Mouse (Mus musculus) leukemia stem cell, adult 10-12 weeks (primary cell): ENCODE measurements around the gene H2-T24. TPM values are rescaled to one million over a fixed set of nuclear protein-coding genes. Genes with fewer than 3 reads are reported as not detected.

Experiments
- polyA plus RNA-seq: library from polyadenylated mRNA; stranded (reverse); fragments of >175 nt; gene quantifications from 2 replicates; pipeline ENCODE4 v1.2.3, GENCODE M21; 2012; ENCODE audit warnings: low replicate concordance

H2-T24 gene
- 13.9 and 21.8 TPM in 2 replicates for polyA plus RNA-seq

DNA sequence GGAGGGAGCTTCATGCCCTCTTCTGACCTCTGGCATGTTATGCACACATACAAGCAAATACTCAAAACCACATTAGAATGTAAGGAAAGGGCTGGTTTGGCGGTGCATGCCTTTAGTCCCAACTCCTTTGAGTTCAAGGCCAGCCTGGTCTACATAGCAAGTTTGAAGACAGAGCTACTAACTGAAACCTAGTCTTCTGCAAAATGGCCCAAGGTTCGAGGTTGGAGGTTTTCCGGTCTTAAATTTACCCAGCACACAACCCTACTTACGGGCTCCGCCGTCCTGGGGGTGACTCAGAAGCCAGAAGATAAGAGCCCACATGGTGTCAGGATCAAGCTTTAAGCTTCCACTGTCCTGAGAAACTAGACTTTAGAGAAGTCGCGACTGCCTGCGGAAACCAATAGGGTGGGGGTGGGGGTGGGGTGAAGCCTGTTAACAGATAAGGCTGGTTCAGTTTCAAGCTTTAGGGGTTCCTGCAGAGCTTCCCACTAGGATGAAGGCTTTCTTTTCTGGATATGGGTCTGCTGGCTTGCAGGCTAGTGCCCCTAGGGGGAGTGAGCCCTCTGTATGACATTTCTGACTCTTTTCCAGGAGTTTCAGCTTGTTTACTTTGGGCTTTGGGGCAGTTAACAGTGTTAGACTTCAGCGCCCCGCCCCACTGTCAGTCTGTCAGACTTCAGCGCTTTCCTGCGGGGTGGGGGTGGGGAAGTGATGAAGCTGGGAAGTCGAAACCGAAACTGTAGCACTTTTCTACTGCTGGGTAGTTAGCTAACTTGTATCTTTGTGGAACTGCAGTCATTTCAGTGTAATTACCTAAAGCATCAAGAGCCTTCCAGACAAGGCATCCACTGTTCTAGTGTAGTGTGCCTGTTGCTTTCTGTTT is at the start of gene H2-T24:
H2-T24 (minus strand) TSS at position 370 of the 883 bp plus-strand sequence.

DNA sequence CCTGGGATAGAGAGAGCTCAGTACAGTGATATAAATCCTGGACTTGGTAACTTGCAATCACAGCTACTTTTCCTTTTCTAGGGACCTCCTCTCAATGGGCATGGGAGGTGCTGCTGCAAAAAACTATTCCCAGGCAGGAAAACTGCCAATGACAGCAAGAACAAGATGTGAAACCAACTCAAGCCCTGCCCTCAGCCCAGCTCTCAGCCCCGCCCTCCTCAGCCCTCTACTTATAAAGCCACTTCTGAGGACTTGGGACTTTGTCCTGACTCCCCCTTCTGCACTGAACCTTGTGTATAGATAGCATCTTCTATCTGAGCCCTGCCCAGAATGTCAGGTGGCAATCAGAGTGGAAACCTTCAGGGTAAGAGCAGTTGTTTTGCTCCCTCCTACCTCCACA is 38.0 kb upstream of the H2-T24 start, which contains the start of gene Gm11127:
Gm11127 (minus strand) TSS at position 10 of the 400 bp plus-strand sequence.

DNA sequence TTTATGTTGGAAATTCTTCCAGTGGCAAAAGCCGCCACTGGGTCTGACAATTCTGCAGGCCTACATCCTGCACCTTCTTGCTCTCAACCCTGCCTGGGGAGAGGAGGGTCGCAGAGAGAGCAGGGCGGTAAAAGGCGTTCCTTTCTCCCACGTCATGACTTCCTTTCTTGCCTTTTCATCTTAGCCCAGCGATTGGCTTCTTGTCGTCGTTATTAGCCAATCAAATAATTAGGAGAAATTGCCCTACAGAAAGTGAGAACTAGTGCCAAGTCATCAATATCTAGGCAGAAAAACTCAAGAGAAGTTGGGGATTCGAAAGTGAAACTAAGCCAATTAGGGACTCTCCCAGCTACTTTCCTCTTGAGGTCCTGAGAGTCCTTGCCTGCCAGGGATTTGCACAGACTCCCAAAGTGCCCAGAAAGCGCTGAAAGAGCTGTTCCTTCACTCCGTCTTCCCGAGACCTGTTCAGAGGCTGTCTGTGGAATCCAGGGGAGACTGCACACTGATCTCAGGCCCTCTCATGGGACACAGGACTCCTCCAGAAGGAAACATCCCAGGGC is 22.3 kb upstream of the H2-T24 start, which contains the start of the genes H2-T22 and Gm6034:
H2-T22 (minus strand) TSS at position 138 of the 560 bp plus-strand sequence.
Gm6034 (plus strand) TSS at position 352 of the 560 bp plus-strand sequence.

DNA sequence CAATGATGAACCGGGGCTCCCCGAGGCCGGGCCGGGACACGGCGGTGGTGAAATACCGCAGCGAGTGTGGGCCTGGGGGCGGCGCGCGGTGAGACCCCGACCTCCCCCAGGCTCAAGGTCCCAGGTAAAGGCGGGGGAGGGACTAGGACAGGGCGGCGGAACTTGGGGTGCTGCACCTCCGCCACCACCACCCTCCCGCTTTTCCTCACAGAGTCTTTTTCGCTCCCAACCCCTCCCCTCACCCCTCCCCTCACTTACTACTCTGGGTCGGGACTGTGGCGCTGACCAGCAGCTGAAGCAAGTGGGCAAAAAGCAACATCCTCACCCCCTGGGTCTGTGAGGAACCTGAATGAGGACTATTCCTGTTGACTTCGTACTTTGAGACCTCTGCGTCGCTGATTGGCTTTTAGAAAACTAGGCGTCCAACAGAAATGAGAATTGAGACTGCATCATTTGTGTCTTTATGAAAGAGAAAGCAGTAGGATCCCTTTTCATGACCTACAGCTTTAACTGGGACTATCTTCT is 12.1 kb upstream of the H2-T24 start, which contains the start of gene H2-T23:
H2-T23 (minus strand) TSS at position 505 of the 525 bp plus-strand sequence.

DNA sequence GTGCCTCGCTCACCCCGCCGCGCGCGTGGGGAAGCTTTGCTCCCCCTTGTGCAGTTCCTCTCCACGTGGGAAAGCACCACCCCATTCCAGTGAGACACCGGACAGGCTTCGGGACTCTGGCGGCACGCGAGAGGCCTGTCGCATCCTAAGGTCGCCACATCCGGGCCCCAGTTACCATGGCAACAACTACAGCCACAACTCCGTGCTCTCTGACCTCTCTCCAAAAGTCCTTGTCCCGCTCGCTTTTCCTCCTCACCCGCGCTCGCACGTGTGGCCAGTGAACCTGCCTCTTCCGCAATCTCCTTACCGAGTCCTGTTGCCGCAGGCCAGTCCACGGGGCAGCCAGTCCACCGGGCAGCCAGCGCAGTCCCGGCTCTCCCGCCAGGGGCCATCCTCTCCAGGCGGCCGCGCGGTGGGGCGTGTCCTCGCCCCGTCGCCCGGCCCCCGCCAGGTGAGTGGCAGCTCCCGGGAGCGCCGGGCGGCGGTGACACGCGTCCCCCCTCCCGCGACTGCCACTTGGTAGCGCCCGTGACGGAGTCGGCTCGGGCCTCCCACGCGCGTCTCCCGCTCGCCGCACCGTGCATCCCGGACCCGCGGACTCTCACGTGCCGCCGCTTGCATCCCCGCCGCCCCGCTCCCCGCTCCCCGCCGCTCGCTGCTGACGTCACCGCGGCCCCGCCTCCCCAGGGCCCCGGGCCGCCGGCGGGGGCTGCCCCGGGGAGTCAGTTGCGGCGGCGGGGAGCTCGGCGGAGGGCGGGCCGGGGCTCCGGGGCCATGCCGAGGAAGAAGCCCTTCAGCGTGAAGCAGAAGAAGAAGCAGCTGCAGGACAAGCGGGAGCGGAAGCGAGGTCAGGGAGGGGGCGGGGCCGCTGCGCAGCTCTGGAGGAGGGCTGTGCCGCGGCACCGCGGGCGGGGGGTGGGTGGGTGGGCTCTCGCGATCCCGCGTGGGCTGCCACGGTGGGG is 40.7 kb downstream of the H2-T24 start, which contains the start of the genes Gnl1 and Prr3:
Gnl1 (plus strand) TSS at position 451 of the 962 bp plus-strand sequence.
Prr3 (minus strand) TSS at position 836 of the 962 bp plus-strand sequence.

GRCm38 (mm10) chr17:35969418-35970389 is 50.7 kb downstream of the H2-T24 start, which contains the start of gene Abcf1:
Gene Abcf1 (minus strand): TSS chr17:35969761.

Other genes starting within 250 kb of the H2-T24 start
- 13.5 and 25.1 TPM in 2 replicates for gene Ier3, start 198.9 kb downstream of the H2-T24 start, polyA plus RNA-seq
- 15.9 and 21.2 TPM in 2 replicates for gene Flot1, start 197.3 kb downstream of the H2-T24 start, polyA plus RNA-seq
- gene Tubb5, start 182.3 kb downstream of the H2-T24 start, polyA plus RNA-seq: 56.2 and 381 TPM in 2 replicates
- gene Mdc1, start 179.0 kb downstream of the H2-T24 start, polyA plus RNA-seq: 7.6 and 23.3 TPM in 2 replicates
- 6.1 and 21.0 TPM in 2 replicates for gene Nrm, start 159.2 kb downstream of the H2-T24 start, polyA plus RNA-seq
- gene Ppp1r18, start 155.0 kb downstream of the H2-T24 start, polyA plus RNA-seq: 60.9 and 104 TPM in 2 replicates
- 47.3 and 54.9 TPM in 2 replicates for gene Dhx16, start 140.7 kb downstream of the H2-T24 start, polyA plus RNA-seq
- 442 and 598 TPM in 2 replicates for gene 2310061I04Rik, start 123.1 kb downstream of the H2-T24 start, polyA plus RNA-seq
- gene Atat1, start 110.5 kb downstream of the H2-T24 start, polyA plus RNA-seq: 27.0 and 29.6 TPM in 2 replicates
- gene Mrps18b, start 104.2 kb downstream of the H2-T24 start, polyA plus RNA-seq: 6.0 and 7.8 TPM in 2 replicates
- gene Ppp1r10, start 104.1 kb downstream of the H2-T24 start, polyA plus RNA-seq: 43.9 and 58.4 TPM in 2 replicates
- gene Abcf1, start 50.8 kb downstream of the H2-T24 start, polyA plus RNA-seq: 59.2 and 180 TPM in 2 replicates
- gene Gnl1, start 40.7 kb downstream of the H2-T24 start, polyA plus RNA-seq: 57.8 and 75.8 TPM in 2 replicates
- 12.4 and 15.2 TPM in 2 replicates for gene Prr3, start 40.3 kb downstream of the H2-T24 start, polyA plus RNA-seq
- gene H2-T23, start 12.3 kb upstream of the H2-T24 start, polyA plus RNA-seq: 71.1 and 96.8 TPM in 2 replicates
- 8.8 and 13.7 TPM in 2 replicates for gene H2-T22, start 22.2 kb upstream of the H2-T24 start, polyA plus RNA-seq
- gene Gm6034, start 22.4 kb upstream of the H2-T24 start, polyA plus RNA-seq: not detected in 2 replicates
- gene Gm11127, start 37.8 kb upstream of the H2-T24 start, polyA plus RNA-seq: 39.1 and 40.3 TPM in 2 replicates
- not detected in 2 replicates for gene Gm19684, start 101.1 kb upstream of the H2-T24 start, polyA plus RNA-seq
- 0.30 TPM in 1 of 2 replicates, not detected in the other for gene Gm7030, start 108.9 kb upstream of the H2-T24 start, polyA plus RNA-seq
- gene Gm8909, start 148.0 kb upstream of the H2-T24 start, polyA plus RNA-seq: 0.54 TPM in 1 of 2 replicates, not detected in the other
- not detected in 2 replicates for gene H2-T3, start 169.7 kb upstream of the H2-T24 start, polyA plus RNA-seq
- 59.6 and 98.6 TPM in 2 replicates for gene Rpp21, start 237.5 kb upstream of the H2-T24 start, polyA plus RNA-seq